16 mouse cellular contexts compared by ENCODE assay signal in genomic region chr2:164356177-164356967, GRCm38 (mm10). TPM values are rescaled to one million over a fixed set of nuclear protein-coding genes. Genes with fewer than 3 reads are reported as not detected.
DNase-seq lines count a peak whose midpoint lies in the region; ATAC-seq and TF ChIP-seq lines count a peak whose summit lies in the region.
"Had no signal": no experiment of that assay in that cellular context is flagged by ENCODE, and none has a peak within 500 bp of the region (broad histone marks: within the 10 kb centered on the region; RNA-seq: fewer than 3 reads in every experiment).

No protein-coding gene starts in this region.

- intact Hi-C loops in left cerebral cortex, postnatal 4 days (cut with DNase I): no loop called here

- H3K4me3 ChIP-seq in cerebellum, adult 2 months (replicated peaks; ENCODE audit: insufficient read depth, low read depth, low read length): no peak overlapping the region
- H3K4me3 ChIP-seq: heart, embryonic 12.5 days; hindbrain, embryonic 12.5 days; layer of hippocampus, adult 2 months had no signal

- no peak for TF ChIP-seq CTCF in cerebellum, adult 2 months (IDR thresholded peaks at IDR 0.05; ENCODE audit: borderline replicate concordance, insufficient read depth, low read depth, low read length)

- peak; percentile 22 for DNase-seq in adrenal gland, postnatal 14 days
- no peak for DNase-seq in adrenal gland, postnatal 4 days (ENCODE audit: low spot score in 2 of 2)
- peak; percentile 29 for DNase-seq in A20 (ENCODE audit: low read depth, low spot score)
- DNase-seq in left cerebral cortex, postnatal 4 days: no peak
- no peak for DNase-seq in cerebellum, adult 2 months
- no peak for DNase-seq in frontal cortex, postnatal 25 days (ENCODE audit: low spot score in 2 of 2)
- DNase-seq: kidney, adult 8-10 months; lung, embryonic 14.5 days had no signal

- H3K27me3 ChIP-seq in cerebellum, adult 2 months (ENCODE audit: control insufficient read depth, insufficient read depth, low read length): no peaks in the 10 kb centered on the region; the same call in 1 of the 2 replicates

- 78% methylated on average over 11 of the region's 11 CpGs for WGBS in cerebellum, adult 2 months

- peak; percentile 75 for ATAC-seq in granulocyte monocyte progenitor cell, adult 5-6 weeks (replicated peaks; ENCODE audit: poor library complexity, severe bottlenecking)
- ATAC-seq in megakaryocyte-erythroid progenitor cell, adult 5-6 weeks (replicated peaks; ENCODE audit: low FRiP score, low TSS enrichment, poor library complexity, severe bottlenecking): peak; percentile 34; the same call in 1 of the 2 replicates

- no peak overlapping the region for H3K27ac ChIP-seq in cerebellum, adult 2 months (ENCODE audit: insufficient read depth, low read length)
- H3K27ac ChIP-seq: hindbrain, embryonic 12.5 days; layer of hippocampus, adult 2 months had no signal

- TF ChIP-seq POLR2A in cerebellum, adult 2 months (IDR thresholded peaks at IDR 0.05; ENCODE audit: borderline replicate concordance, insufficient read depth, low read length): no peak

- H3K4me1 ChIP-seq in cerebellum, adult 2 months (ENCODE audit: control insufficient read depth, insufficient read depth, low read length): no peaks in the 10 kb centered on the region
- H3K4me1 ChIP-seq: heart, embryonic 12.5 days had no signal

RNA-seq across cellular contexts. Expression of gene Svs5, which starts 23.8 kb away (rescaled TPM):
- 0.70 and 0.98 TPM in 2 replicates for total RNA-seq in adrenal gland, postnatal 14 days (2021)
- under 1 TPM in 1 of 2 experiments, not detected in 1; 0.71 TPM for total RNA-seq in adrenal gland, postnatal 4 days (2021)
- not detected in 2 replicates for total RNA-seq in granulocyte monocyte progenitor cell, adult 5-6 weeks (2014; fragmentation: Nextera tagmentation)
- not detected in 2 replicates for total RNA-seq in granulocyte monocyte progenitor cell, adult 5-6 weeks (2017)
- total RNA-seq in megakaryocyte-erythroid progenitor cell, adult 5-6 weeks (2014; fragmentation: Nextera tagmentation): not detected in 2 replicates
- total RNA-seq in megakaryocyte-erythroid progenitor cell, adult 5-6 weeks (2017): not detected in 2 replicates
- not detected for total RNA-seq in left cerebral cortex, postnatal 4 days (2021)
- polyA plus RNA-seq in cerebellum, adult 2 months (2012; rRNA removed): 0.20 TPM in 1 of 2 replicates, not detected in the other
- total RNA-seq: layer of hippocampus, adult 2 months; left cerebral cortex, postnatal 10 days; midbrain, postnatal 0 days had no signal
- polyA plus RNA-seq: heart, embryonic 12.5 days; hindbrain, embryonic 12.5 days; lung, embryonic 14.5 days; midbrain, postnatal 0 days had no signal

RNA-seq across cellular contexts. Expression of gene Slpi, which starts 32.5 kb away (rescaled TPM):
- 9.2 and 9.3 TPM in 2 replicates for total RNA-seq in adrenal gland, postnatal 14 days (2021)
- 1 to 10 TPM; 7.8 to 9.0 TPM for total RNA-seq in adrenal gland, postnatal 4 days (2021)
- 228 and 251 TPM in 2 replicates for total RNA-seq in granulocyte monocyte progenitor cell, adult 5-6 weeks (2014; fragmentation: Nextera tagmentation)
- 46.7 and 49.3 TPM in 2 replicates for total RNA-seq in granulocyte monocyte progenitor cell, adult 5-6 weeks (2017)
- not detected in 2 replicates for total RNA-seq in megakaryocyte-erythroid progenitor cell, adult 5-6 weeks (2014; fragmentation: Nextera tagmentation)
- not detected in 2 replicates for total RNA-seq in megakaryocyte-erythroid progenitor cell, adult 5-6 weeks (2017)
- under 1 TPM in 1 of 2 experiments, not detected in 1; 0.94 TPM for total RNA-seq in left cerebral cortex, postnatal 4 days (2021)
- polyA plus RNA-seq in cerebellum, adult 2 months (2012; rRNA removed): 0.80 TPM in 1 of 2 replicates, not detected in the other
- total RNA-seq: midbrain, postnatal 0 days had no signal

RNA-seq across cellular contexts. Expression of gene Svs6, which starts 39.8 kb away (rescaled TPM):
- total RNA-seq in adrenal gland, postnatal 14 days (2021): not detected in 2 replicates
- not detected for total RNA-seq in adrenal gland, postnatal 4 days (2021)
- not detected in 2 replicates for total RNA-seq in granulocyte monocyte progenitor cell, adult 5-6 weeks (2014; fragmentation: Nextera tagmentation)
- not detected in 2 replicates for total RNA-seq in granulocyte monocyte progenitor cell, adult 5-6 weeks (2017)
- total RNA-seq in megakaryocyte-erythroid progenitor cell, adult 5-6 weeks (2014; fragmentation: Nextera tagmentation): not detected in 2 replicates
- not detected in 2 replicates for total RNA-seq in megakaryocyte-erythroid progenitor cell, adult 5-6 weeks (2017)
- not detected for total RNA-seq in left cerebral cortex, postnatal 4 days (2021)
- not detected in 2 replicates for polyA plus RNA-seq in cerebellum, adult 2 months (2012; rRNA removed)
- total RNA-seq: layer of hippocampus, adult 2 months; left cerebral cortex, postnatal 10 days; midbrain, postnatal 0 days had no signal
- polyA plus RNA-seq: heart, embryonic 12.5 days; hindbrain, embryonic 12.5 days; lung, embryonic 14.5 days; midbrain, postnatal 0 days; testis, adult 2 months had no signal

RNA-seq across cellular contexts. Expression of gene Rbpjl, which starts 46.6 kb away (rescaled TPM):
- total RNA-seq in adrenal gland, postnatal 14 days (2021): not detected in 2 replicates
- 10 to 100 TPM in 1 of 2 experiments, under 1 TPM in 1; 0.14 to 14.6 TPM for total RNA-seq in adrenal gland, postnatal 4 days (2021)
- total RNA-seq in granulocyte monocyte progenitor cell, adult 5-6 weeks (2014; fragmentation: Nextera tagmentation): not detected in 2 replicates
- not detected in 2 replicates for total RNA-seq in granulocyte monocyte progenitor cell, adult 5-6 weeks (2017)
- not detected in 2 replicates for total RNA-seq in megakaryocyte-erythroid progenitor cell, adult 5-6 weeks (2014; fragmentation: Nextera tagmentation)
- not detected in 2 replicates for total RNA-seq in megakaryocyte-erythroid progenitor cell, adult 5-6 weeks (2017)
- under 1 TPM; 0.24 to 0.40 TPM for total RNA-seq in left cerebral cortex, postnatal 4 days (2021)
- polyA plus RNA-seq in cerebellum, adult 2 months (2012; rRNA removed): 0.34 and 0.36 TPM in 2 replicates

RNA-seq across cellular contexts. Expression of gene Matn4, which starts 48.6 kb away (rescaled TPM):
- total RNA-seq in adrenal gland, postnatal 14 days (2021): 1.7 and 2.3 TPM in 2 replicates
- total RNA-seq in adrenal gland, postnatal 4 days (2021): 1 to 10 TPM; 4.7 to 4.9 TPM
- total RNA-seq in granulocyte monocyte progenitor cell, adult 5-6 weeks (2014; fragmentation: Nextera tagmentation): not detected in 2 replicates
- not detected in 2 replicates for total RNA-seq in granulocyte monocyte progenitor cell, adult 5-6 weeks (2017)
- not detected in 2 replicates for total RNA-seq in megakaryocyte-erythroid progenitor cell, adult 5-6 weeks (2014; fragmentation: Nextera tagmentation)
- 0.09 TPM in 1 of 2 replicates, not detected in the other for total RNA-seq in megakaryocyte-erythroid progenitor cell, adult 5-6 weeks (2017)
- total RNA-seq in left cerebral cortex, postnatal 4 days (2021): 1 to 10 TPM; 9.6 to 9.8 TPM
- polyA plus RNA-seq in cerebellum, adult 2 months (2012; rRNA removed): 5.5 and 5.9 TPM in 2 replicates

Comparison
In these comparisons a context has a peak if more than half of its experiments do, and no peak if none do; other contexts are left out.
1. DNase-seq: peak in adrenal gland, postnatal 14 days (single experiment) and A20 (single experiment); none in adrenal gland, postnatal 4 days (0 of 2), left cerebral cortex, postnatal 4 days (single experiment), cerebellum, adult 2 months (0 of 2) and frontal cortex, postnatal 25 days (0 of 2).